Comparison of ENCODE assay signal across 25 mouse cellular contexts in the genomic region with DNA sequence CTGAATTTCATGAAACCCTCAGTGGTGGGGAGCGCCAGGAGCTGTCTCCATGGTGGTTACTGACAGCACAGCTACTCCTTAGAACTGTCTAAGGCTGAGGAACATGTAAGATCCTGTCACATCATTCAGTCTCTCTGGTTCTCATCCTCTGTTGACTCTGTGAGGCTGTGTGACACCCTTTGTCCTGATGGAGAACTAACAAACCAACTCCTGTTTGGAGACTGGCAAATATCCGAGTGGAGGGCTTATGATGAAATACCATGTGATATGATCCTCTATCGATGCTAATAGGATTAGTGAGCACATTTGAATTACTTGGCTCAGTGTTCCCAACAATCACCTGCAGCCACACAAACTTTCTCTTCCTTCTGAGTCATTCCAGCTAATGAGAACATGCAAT. TPM values are rescaled to one million over a fixed set of nuclear protein-coding genes. Genes with fewer than 3 reads are reported as not detected.
"Had no signal": no experiment of that assay in that cellular context is flagged by ENCODE, and none has a peak within 500 bp of the region (broad histone marks: within the 10 kb centered on the region; RNA-seq: fewer than 3 reads in every experiment).

No protein-coding gene starts in this region.

- ATAC-seq: hindbrain, embryonic 16.5 days; inflammation-experienced regulatory T-cells, adult 6 months; intestine, embryonic 15.5 days; intestine, postnatal 0 days had no signal

- H3K4me2 ChIP-seq: heart, embryonic 11.5 days; heart, embryonic 13.5 days; heart, embryonic 15.5 days; hindbrain, embryonic 14.5 days; intestine, embryonic 15.5 days; limb, embryonic 12.5 days; liver, embryonic 11.5 days had no signal

- H3K27me3 ChIP-seq: heart, embryonic 15.5 days; intestine, embryonic 15.5 days; limb, embryonic 12.5 days had no signal

- H3K36me3 ChIP-seq: heart, embryonic 13.5 days; heart, embryonic 15.5 days; intestine, embryonic 15.5 days; limb, embryonic 10.5 days; limb, embryonic 12.5 days had no signal

- H3K27ac ChIP-seq: heart, embryonic 13.5 days; heart, embryonic 15.5 days; hindbrain, embryonic 14.5 days; intestine, embryonic 15.5 days; layer of hippocampus, adult 2 months; left cerebral cortex, adult 2 months; limb, embryonic 10.5 days; limb, embryonic 12.5 days; liver, embryonic 14.5 days had no signal

- H3K4me3 ChIP-seq: heart, embryonic 13.5 days; heart, embryonic 15.5 days; intestine, embryonic 15.5 days; layer of hippocampus, adult 2 months; left cerebral cortex, adult 2 months; limb, embryonic 10.5 days; limb, embryonic 12.5 days had no signal

- H3K9me3 ChIP-seq: heart, embryonic 13.5 days; heart, embryonic 15.5 days; intestine, embryonic 15.5 days; limb, embryonic 10.5 days; limb, embryonic 12.5 days had no signal

- DNase-seq: gastrocnemius, postnatal 14 days; gastrocnemius, postnatal 36 days; heart, adult 18-20 months; heart, postnatal 14 days; heart, postnatal 36 days; kidney, adult 18-20 months; kidney, adult 8-10 months; kidney, postnatal 10 days; kidney, postnatal 25 days; kidney, postnatal 4 days had no signal

- H3K4me1 ChIP-seq: heart, embryonic 13.5 days; heart, embryonic 15.5 days; intestine, embryonic 15.5 days; limb, embryonic 10.5 days; limb, embryonic 12.5 days had no signal

- H3K9ac ChIP-seq: heart, embryonic 13.5 days; heart, embryonic 15.5 days; hindbrain, embryonic 14.5 days; intestine, embryonic 15.5 days; limb, embryonic 12.5 days; liver, embryonic 14.5 days had no signal

RNA-seq across cellular contexts. Expression of gene Gsta3, which starts 5.7 kb away (rescaled TPM):
- total RNA-seq: gastrocnemius, postnatal 14 days; hematopoietic stem cell, adult 5-6 weeks had no signal
- polyA plus RNA-seq: limb, embryonic 10.5 days had no signal
